Mouse (Mus musculus) kidney, postnatal 36 days (tissue): Measurements from ENCODE around the gene Slc22a19.
"Not testable (repeated sequence)": the region's sequence is repeated elsewhere in the genome, so short reads cannot be mapped to it uniquely, and the experiment has no call there.

Experiments used
- DNase-seq, 2 experiments: peaks; one replicate each; pipeline ENCODE4 v3.0.0; 2021 to 2022; ENCODE audit warnings: mixed read lengths in 2 of 2

Slc22a19 gene

GRCm38 (mm10) chr19:7711148-7711547, at the start of gene Slc22a19:
TSS of gene Slc22a19 (minus strand) at chr19:7711310.
- DNase-seq, result peak in 1 of 2 experiments; percentile 52

GRCm38 (mm10) chr19:7753371-7753770, 42.3 kb upstream of the Slc22a19 start:
- DNase-seq, result not testable (repeated sequence)

- DNase-seq, result peak; percentile 47 to 82
These were observed 18.4 kb upstream of the Slc22a19 start for GRCm38 (mm10) chr19:7729543-7729942.

- DNase-seq, result not testable (repeated sequence)
These were observed 18.0 kb downstream of the Slc22a19 start for GRCm38 (mm10) chr19:7693104-7693503.

GRCm38 (mm10) chr19:7691259-7691658, 19.9 kb downstream of the Slc22a19 start:
- no peak for DNase-seq

- DNase-seq, result no peak
These were observed 23.1 kb downstream of the Slc22a19 start for GRCm38 (mm10) chr19:7687988-7688387.

- no peak for DNase-seq
These were observed 39.1 kb downstream of the Slc22a19 start for GRCm38 (mm10) chr19:7672033-7672432.

- peak; percentile 19 to 32 for DNase-seq
These were observed 62.0 kb downstream of the Slc22a19 start for GRCm38 (mm10) chr19:7648913-7649666.

- no peak for DNase-seq
These were observed 77.3 kb downstream of the Slc22a19 start for GRCm38 (mm10) chr19:7633786-7634185.

- DNase-seq, result no peak
These were observed 78.1 kb downstream of the Slc22a19 start for GRCm38 (mm10) chr19:7633021-7633420.
